Mouse (Mus musculus) hindbrain, embryonic 14.5 days (tissue): ENCODE measurements around the gene Rtp3. TPM values are rescaled to one million over a fixed set of nuclear protein-coding genes. Genes with fewer than 3 reads are reported as not detected.

Experiments used
- ATAC-seq: fragments of 200-750 bp; cut with Nextera tagmentation; 2 replicates; pipeline ENCODE4 v1.8.0; 2017; ENCODE audit warnings: moderate number of reproducible peaks, mild to moderate bottlenecking, moderate TSS enrichment, moderate library complexity; ENCODE audit not compliant: low FRiP score
- DNase-seq: peaks from one replicate; pipeline ENCODE4 v3.0.0-alpha.2; 2015; ENCODE audit warnings: low spot score
- H3K27ac ChIP-seq: fragments of 300-500 bp; sonication (generic); 2 replicates; pipeline ENCODE4 v1.5.1; 2014; ENCODE audit warnings: mild to moderate bottlenecking, moderate library complexity
- H3K27me3 ChIP-seq: fragments of 300-500 bp; sonication (generic); 2 replicates; pipeline ENCODE4 v1.6.1; 2014; ENCODE audit warnings: mild to moderate bottlenecking, low read length, mixed read lengths; ENCODE audit not compliant: control insufficient read depth, insufficient read depth
- H3K36me3 ChIP-seq: fragments of 300-500 bp; sonication (generic); replicated peaks from 2 replicates; pipeline ENCODE4 v1.6.1; 2014; ENCODE audit not compliant: control insufficient read depth, insufficient read depth
- H3K4me1 ChIP-seq: fragments of 300-500 bp; sonication (generic); replicated peaks from 2 replicates; pipeline ENCODE4 v1.6.1; 2014; ENCODE audit warnings: antibody characterized with exemption, low read length, mixed read lengths; ENCODE audit not compliant: control insufficient read depth, insufficient read depth
- H3K4me2 ChIP-seq: fragments of 300-500 bp; sonication (generic); replicated peaks from 2 replicates; pipeline ENCODE4 v1.6.1; 2014; ENCODE audit warnings: mild to moderate bottlenecking, moderate library complexity
- H3K4me3 ChIP-seq: fragments of 300-500 bp; sonication (generic); replicated peaks from 2 replicates; pipeline ENCODE4 v1.5.1; 2014; ENCODE audit warnings: mild to moderate bottlenecking, low read length
- H3K9ac ChIP-seq: fragments of 300-500 bp; sonication (generic); 2 replicates; pipeline ENCODE4 v1.6.1; 2014
- H3K9me3 ChIP-seq: fragments of 300-500 bp; sonication (generic); 2 replicates; pipeline ENCODE4 v1.6.1; 2016; ENCODE audit warnings: low read length; ENCODE audit not compliant: control insufficient read depth
- WGBS: fragments of 180-500 bp; shearing (Covaris S2); extraction: QIAGEN DNeasy Blood & Tissue Kit; methylation state at CpG from one replicate; pipeline ENCODE4 v1.1.7; 2014; 5-methylcytosine and 5-hydroxymethylcytosine counted together
- polyA plus RNA-seq: library from polyadenylated mRNA; unstranded; fragments of >200 nt; fragmentation: Nextera tagmentation; extraction: Ambion mirVana; gene quantifications from 2 replicates; pipeline ENCODE4 v1.2.1, GENCODE M21; 2014

Rtp3 gene
- polyA plus RNA-seq, 1 experiment from 2014 or later = not detected

DNA sequence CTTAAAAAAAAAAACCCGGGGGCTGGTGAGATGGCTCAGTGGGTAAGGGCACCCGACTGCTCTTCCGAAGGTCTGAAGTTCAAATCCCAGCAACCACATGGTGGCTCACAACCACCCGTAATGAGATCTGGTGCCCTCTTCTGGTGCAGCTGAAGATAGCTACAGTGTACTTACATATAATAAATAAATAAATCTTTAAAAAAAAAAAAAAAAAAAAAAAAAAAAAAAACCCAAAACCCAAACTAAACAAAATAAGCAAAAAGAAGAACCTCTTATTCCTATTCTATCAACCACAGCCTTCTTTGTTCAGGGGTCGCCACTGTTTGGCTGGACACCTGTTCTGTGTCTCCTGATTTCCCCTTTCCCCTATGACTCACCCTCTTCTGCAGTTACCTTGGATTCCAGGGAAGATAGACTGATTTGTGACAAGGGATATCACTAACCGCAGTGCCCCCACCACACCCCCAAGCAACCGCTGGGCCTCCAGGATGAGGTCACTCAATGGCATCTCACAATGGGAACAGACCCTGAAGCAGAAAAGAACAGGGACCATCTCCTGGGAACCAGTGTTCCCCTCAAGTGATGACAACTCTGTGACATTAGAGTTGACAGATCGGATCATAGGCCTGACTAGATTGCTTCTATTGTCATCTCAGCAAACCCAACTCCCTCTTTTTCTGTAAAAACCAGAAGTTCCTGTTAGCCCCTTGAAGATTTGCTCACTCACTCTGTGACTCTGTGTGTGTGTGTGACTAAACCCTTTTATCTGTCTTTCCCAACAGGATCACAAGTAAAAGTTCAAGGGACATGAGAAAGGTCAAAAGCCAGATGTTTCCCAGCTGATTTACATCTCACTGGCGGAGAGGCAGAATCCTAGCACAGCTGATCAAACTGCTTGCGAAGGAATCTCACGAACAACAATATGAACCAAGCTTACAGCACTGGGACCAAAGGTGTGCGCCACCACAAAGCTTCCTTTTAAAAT is 52.6 kb downstream of the Rtp3 start:
- Histone ChIP-seq H3K36me3 (no peaks in the 10 kb centered on the region), H3K4me1 (0 out of 2 replicates have a peak, but pooled peaks cover 5% of the 10 kb centered on the region), H3K9me3 (no peaks in the 10 kb centered on the region), H3K9ac (no peak overlapping the region), H3K4me3 (no peak overlapping the region), H3K27me3 (no peaks in the 10 kb centered on the region), H3K27ac (no peak overlapping the region), H3K4me2 (no peak overlapping the region)
- no peak for DNase-seq
- no peak for ATAC-seq
- WGBS = 75% methylated on average over 12 of the region's 12 CpGs

DNA sequence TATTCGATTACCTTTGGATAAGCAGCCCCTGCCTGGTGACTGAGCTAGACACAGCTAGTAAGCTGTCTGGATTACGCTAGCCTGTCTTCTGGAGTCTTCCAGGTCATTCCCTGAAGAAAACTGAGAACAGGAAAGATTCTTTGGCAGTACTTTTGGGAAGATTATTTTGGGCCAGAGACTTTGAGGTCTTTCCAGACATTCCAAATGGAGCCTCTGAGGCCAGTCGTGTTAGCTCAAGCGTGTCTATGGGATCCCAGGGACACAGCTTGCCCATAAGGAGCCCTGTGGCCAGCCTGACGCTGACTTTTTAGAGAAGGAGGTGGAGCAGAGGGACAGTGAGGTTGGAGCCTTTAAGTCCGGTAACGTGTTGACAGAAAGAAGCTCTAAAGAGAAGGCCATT is 54.4 kb downstream of the Rtp3 start:
- DNase-seq (no peak), ATAC-seq (no peak)
- Histone ChIP-seq H3K9ac (no peak overlapping the region), H3K27me3 (no peaks in the 10 kb centered on the region), H3K4me3 (no peak overlapping the region), H3K4me1 (0 out of 2 replicates have a peak, but pooled peaks cover 5% of the 10 kb centered on the region), H3K4me2 (no peak overlapping the region), H3K9me3 (no peaks in the 10 kb centered on the region), H3K36me3 (no peaks in the 10 kb centered on the region), H3K27ac (no peak overlapping the region)
- 86% methylated on average over 7 of the region's 7 CpGs for whole genome bisulfite sequencing

Other genes with a start within 250 kb of the Rtp3 start
- 0.26 and 0.43 TPM in 2 replicates for gene Myl3, start 248.7 kb downstream of the Rtp3 start, polyA plus RNA-seq
- 10.1 and 12.8 TPM in 2 replicates for gene Pth1r, start 243.4 kb downstream of the Rtp3 start, polyA plus RNA-seq
- gene Prss42, start 192.4 kb downstream of the Rtp3 start, polyA plus RNA-seq = not detected in 2 replicates
- gene Prss44, start 176.6 kb downstream of the Rtp3 start, polyA plus RNA-seq = not detected in 2 replicates
- gene Prss43, start 163.9 kb downstream of the Rtp3 start, polyA plus RNA-seq = not detected in 2 replicates
- gene Prss45, start 156.0 kb downstream of the Rtp3 start, polyA plus RNA-seq = 0.16 TPM in 1 of 2 replicates, not detected in the other
- gene Prss46, start 146.1 kb downstream of the Rtp3 start, polyA plus RNA-seq = not detected in 2 replicates
- gene Prss50, start 132.6 kb downstream of the Rtp3 start, polyA plus RNA-seq = 0.31 TPM in 1 of 2 replicates, not detected in the other
- 1.4 and 1.9 TPM in 2 replicates for gene Als2cl, start 110.7 kb downstream of the Rtp3 start, polyA plus RNA-seq
- 2.3 and 2.4 TPM in 2 replicates for gene Tmie, start 110.5 kb downstream of the Rtp3 start, polyA plus RNA-seq
- not detected in 2 replicates for gene Fam240a, start 73.7 kb downstream of the Rtp3 start, polyA plus RNA-seq
- 0.14 and 0.40 TPM in 2 replicates for gene Tdgf1, start 44.4 kb downstream of the Rtp3 start, polyA plus RNA-seq
- 0.86 and 1.0 TPM in 2 replicates for gene Lrrc2, start 39.0 kb downstream of the Rtp3 start, polyA plus RNA-seq
- 1.1 and 1.7 TPM in 2 replicates for gene Ltf, start 28.7 kb upstream of the Rtp3 start, polyA plus RNA-seq
- 0.97 and 1.3 TPM in 2 replicates for gene Ccrl2, start 66.9 kb upstream of the Rtp3 start, polyA plus RNA-seq
- 40.5 and 48.7 TPM in 2 replicates for gene Lrrfip2, start 127.0 kb upstream of the Rtp3 start, polyA plus RNA-seq